Mouse (Mus musculus): ENCODE data around the gene Tex12.
A peak's percentile ranks its signal among the peaks of the same experiment; 100 is the strongest.

Gene Tex12

DNA sequence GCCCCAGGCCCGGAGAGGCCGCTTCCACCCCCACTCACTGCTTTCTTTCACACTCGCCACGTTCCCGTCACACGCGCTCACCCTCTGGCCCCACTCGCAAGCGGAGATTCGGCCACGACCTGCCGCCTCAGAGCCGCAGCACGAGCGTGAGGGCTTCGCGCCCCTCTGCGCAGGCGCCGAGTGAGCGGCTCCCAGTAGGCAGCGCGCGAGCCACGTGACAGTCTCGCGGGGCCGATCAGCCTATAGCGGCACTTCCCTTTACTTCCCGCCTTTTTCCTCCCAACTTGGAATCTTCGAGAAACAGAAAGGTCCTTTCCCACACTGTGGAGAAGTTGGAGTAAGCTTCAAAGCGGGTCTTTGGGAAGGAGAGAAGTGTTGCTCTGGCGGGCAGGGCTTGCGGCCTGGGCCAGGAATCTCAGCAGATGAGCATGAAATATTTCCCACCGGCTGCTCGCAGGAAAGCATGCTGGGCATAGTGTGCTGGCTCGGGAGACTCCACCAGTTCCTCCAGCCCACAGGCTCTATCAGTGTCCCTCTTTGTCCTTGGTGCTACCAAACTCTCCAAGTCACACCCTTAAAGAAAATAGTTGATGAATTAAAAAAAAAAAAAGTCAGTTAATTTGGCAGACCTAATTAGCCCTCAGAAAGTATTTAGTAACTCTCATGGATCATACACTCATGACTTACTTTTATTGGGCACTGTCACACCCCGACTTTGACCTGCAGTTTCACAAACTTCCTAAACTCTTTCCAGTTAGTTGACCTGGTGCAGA is at the start of gene Tex12:
Gene Tex12, minus strand, starts transcription at position 181 of the 773 bp plus-strand sequence.
- no peak for DNase-seq

DNA sequence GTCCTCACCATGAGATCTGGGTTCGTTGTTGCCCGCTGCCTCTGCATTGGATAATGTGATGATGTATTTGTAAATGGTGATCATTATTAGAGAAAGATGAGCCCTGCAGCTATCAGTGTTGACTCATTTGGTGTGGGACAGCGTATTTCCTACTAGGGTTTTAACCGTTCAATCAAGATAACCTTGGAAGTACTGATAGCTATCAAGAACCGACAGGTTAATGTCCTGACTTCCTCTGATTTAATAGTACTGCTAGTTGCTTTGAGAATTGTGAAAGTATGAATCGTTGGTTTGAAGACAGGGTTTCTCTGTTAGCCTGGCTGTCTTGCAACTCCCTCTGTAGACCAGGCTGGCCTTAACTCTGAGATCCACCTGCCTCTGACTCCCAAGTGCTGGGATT is 43.2 kb upstream of the Tex12 start:
- no peak for DNase-seq

DNA sequence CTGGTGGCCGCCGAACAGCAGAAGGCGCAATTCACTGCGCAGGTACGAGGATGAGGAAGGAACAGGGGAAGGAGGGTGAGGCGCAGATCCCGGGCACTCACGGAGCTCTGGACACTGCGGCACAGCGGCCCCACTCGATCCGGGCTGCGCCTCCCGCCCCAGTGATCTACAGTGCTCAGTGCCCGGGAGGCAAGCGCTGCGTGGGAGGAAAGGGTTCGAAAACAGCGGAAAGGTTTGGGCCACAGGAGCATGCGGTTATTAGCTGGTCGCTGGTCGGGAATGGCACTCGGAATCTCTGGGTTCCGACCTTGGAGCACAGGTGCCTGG is 42.8 kb upstream of the Tex12 start:
- no peak for DNase-seq

DNA sequence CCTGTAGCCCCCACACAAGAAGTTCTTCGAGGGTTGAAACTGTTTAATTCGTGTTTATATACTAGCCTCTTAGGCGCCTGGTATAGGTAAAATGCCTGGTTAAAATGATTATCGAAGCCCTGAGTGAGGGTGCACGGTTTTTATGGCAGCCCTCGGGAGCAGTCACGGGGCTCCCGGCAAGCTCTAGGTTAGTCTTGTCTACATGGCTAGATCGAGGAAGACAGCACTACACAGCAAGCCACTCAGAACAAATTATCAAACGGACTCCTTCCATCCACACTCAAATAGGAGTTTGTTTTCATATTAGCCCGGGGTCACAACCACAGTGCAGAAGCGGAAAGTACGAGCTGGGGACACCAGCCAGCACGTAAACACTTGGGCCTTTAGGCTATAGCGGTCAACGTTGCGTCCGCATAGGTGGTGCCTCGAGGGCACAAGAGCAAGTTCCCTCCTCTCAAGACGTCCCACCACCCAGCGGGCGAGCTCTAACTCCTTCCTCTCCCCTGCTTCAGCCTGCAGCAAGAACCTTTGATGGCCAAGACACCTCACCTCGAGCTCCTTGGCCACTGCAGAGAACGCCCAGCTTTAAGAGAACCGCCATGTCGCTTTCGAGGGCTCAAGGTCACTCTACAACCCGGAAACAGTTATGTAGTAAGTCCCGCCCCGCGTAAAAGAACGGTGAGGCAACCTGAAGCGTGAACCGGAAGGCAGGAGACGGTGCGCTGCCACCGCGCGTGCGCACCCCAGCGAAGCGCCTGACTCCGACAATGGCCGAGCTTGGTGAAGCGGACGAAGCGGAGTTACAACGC is 42.3 kb upstream of the Tex12 start, which contains the start of the genes Sdhd and Timm8b:
Gene Sdhd, minus strand, starts transcription at position 624 of the 809 bp plus-strand sequence.
Gene Timm8b, plus strand, starts transcription at position 722 of the 809 bp plus-strand sequence.
- peak; percentile 93 for DNase-seq

DNA sequence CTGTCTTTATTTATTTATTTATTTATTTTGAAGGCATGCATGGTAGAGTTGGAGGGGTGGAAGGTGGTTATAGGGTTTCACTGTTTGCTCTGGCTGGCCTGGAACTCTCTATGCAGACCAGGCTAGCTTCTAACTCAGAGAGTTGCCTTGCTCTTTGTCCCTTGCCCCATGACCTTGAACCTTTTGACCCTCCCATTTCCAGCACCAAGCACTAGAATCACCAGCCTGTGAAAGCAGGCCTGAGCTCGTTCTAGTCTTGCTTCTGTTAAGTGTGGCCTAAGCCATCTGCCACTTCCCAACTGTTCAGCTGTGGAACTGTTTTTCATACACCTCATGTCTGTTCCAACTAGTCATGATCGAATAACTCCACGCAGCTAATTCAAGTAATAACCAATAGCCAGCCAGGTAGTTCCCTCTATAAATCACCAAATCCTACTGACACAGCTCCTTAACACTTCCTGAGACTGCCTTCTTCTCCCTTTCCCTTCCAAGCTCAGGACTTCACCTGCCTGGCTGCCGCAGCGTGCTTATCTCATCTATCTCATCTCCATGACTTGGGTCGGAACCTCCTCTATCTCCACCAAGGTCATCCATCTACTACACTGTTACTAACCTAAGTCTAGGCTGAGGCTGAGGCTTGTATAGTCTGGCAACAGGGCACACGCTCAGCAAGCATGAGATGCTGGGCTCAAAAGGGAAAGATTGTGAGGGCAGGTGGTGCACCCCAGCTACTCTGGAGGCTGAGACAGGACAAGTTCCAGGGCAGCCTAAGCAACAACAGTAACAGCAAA is 41.1 kb upstream of the Tex12 start:
- no peak for DNase-seq

DNA sequence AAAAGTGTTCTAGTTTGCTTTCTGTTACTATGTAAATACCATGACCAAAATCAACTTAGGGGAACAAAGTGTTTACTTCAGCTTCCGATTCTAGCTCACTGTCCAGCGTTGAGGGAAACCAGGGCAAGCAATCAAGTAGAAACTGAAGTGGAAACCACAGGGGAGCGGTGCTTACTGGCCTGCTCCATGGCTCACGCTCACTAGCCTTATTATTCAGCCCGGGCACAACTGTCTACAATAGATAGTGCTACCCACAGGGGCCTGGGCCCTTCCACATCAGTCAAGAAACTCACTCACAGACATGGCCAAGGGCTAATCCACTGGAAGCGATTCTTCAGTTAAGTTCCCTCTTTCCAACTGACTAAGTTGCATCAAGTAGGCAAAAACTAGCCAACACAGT is 40.4 kb upstream of the Tex12 start:
- no peak for DNase-seq

DNA sequence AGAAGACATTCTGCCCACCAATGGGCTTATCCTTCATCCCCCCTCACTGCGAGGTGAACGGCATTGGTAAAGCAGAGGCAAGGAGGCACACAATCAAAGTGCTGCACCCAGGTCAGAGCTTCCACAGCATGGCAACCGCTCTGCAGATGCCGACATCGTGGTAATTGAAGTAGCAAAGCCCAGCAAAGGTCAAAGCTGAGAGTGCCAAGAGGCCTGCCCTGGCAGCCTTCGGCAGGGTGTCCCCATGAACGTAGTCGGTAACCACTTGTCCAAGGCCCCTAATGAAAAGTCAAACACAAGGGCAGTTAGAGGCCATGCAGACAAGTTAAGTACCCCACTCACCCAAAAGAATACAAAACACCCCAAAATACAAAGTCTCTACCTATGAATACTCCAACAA is 35.8 kb upstream of the Tex12 start:
- DNase-seq, result no peak

DNA sequence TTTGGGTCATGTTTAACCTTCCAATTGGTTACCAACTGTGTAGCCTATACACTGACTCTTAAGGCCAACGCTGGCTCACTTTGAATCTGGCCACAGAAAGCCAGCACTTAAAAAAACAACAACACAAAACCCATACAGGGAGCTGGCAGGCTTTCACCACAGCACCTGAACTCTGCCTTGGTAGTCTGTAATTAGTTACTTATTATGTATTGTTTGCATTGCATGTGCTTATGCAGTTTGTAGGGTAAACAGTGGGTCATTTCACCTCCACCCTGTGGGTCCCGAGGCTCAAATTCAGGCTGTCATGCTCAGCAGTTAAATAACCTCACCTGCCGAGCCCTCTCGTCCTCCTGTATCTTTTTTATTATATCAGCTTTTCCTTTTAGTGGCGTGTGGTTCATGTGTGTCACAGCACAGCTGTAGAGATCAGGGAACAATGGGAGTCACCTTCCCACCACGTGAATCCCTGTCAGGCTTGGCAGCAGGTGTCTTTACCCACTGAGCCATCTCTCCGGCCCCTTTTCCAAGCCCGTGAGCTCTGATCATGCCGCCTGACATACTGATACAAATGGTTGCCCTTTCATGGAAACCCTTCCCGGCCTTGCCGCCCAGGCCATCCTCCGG is 33.8 kb upstream of the Tex12 start:
- no peak for DNase-seq

DNA sequence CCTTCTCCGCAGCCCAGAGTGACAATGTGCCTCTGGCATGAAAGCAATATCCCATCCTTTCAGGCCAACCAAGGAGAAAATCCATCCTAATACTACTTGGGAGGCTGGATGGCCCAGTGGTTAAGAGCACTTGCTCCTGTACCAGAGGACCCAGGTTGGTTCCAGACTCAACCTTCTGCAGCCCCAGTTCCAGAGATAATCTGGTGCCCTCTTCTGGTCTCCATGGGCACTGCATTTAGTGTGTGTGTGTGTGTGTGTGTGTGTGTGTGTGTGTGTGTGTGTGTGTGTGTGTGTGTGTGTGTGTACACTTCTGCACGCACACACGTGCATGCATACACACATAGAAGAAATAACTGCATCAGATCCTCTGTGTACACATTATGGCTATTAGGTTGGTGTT is 32.4 kb upstream of the Tex12 start:
- DNase-seq, result peak; percentile 75

DNA sequence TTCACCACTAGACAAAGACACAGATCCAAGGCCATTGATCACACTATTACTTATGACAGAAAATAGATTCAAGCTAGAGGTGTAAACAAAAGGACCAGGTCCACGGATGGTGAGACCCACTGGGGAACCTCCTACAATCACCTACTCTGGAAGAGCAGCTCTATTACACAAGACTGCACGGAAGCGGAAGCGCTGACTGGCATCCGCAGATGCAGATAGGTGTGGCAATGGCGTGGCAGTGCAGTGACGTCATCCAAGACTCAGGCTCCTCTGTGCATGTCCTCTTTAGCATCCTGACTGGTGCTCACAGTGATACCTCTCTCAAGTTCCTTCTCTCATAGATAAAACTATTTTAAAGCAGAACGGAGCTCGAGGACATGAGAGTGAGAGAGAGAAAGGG is 31.8 kb upstream of the Tex12 start:
- no peak for DNase-seq

DNA sequence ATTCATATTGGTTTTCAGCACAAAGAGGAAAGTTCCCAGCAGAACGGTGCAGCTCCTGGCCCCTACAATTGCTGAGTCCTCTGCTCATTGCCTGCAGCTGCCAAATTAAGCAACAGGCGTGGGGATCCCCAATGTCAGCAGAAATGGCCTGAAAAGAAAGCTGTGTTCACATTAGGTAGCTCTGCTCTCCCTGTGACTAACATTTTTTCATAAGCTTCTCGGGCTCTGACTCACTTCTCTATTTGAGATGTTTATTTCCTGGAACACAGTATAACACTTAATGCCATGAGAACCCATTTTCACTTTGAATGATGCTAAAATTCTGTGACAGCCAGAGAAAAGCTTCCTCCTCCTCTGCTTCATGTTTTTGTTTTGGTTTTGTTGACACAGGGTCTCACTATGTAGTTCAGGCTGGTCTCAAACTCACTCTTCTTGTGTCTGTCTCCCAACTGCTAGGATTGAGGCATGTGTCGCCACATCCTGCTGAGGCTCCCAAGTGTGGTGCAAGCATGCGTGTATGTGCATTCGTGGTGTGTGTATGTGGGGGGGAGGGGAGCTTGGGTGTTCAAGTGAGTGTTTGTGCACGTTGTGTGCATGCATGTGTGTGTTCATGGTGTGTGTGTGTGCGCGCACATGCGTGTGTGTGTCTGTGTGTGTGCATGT is 29.9 kb upstream of the Tex12 start:
- DNase-seq, result peak; percentile 25

DNA sequence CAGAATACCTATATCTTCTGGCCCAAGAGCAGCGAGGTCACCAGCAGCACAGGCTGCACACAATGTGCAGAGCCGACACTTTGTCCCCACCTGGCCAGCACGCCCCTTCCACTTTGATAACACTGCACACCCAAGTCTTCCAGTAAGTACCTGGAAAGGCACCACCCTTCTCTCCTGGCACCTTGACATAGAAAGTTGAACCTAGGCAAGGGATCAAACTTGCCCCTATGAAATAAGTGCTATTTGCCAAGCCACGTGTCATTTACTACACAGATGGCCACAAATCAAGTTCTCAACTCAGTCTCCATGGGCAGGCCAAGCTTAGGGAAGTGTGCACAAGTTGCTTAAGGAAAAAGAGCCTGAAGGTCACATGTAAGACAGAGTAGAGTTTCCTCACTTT is 25.8 kb upstream of the Tex12 start:
- no peak for DNase-seq

DNA sequence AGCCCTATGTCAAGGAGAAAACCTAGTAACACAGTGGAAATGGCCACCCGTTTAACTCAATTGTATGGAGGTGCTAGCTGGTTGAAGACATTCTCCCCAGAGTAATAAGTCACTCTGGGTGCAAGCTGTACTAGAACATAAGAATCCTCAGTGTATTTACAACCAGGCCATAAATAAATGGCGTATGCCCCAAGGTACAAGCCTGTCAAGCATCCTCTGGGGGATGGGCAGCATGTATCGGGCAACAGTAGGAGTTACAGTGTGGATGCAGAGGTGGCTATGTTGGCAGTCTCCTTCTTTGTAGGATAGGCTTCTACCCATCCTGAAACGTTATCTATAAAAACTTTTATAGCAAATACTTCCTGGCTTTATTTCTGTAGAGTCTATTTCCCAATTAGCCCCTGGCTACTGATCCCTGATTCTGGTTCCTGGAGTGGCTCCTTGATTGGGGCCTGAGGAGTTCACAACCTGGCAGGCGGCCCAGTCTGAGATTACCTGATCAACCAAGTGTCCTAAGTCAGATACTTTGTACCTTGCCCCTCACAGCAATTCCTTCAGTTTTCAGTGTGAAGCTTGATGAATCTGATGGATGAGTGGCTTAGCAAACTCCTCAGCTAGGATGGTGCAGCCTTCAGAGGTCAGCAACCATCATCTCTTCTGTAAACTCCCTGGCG is 24.2 kb upstream of the Tex12 start:
- DNase-seq, result no peak

DNA sequence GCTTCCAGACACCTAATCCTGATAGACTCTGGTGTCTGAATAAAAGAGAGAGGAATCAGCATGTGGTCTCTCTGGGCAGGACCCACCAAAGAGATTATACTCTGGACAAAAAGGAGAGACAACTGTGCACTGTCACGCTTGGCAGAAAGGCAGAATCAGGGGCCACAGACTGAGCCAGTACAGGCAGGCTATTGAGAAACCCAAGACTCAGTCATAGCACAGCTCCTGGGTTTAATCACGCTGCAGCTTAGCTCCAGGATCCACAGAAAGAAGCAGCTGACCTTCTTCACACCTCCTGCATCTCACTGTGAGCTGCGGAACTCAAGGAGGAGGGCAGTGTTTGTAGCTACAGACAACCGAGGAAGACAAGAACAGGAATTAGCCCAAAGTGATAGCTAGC is 19.2 kb upstream of the Tex12 start:
- DNase-seq, result no peak

DNA sequence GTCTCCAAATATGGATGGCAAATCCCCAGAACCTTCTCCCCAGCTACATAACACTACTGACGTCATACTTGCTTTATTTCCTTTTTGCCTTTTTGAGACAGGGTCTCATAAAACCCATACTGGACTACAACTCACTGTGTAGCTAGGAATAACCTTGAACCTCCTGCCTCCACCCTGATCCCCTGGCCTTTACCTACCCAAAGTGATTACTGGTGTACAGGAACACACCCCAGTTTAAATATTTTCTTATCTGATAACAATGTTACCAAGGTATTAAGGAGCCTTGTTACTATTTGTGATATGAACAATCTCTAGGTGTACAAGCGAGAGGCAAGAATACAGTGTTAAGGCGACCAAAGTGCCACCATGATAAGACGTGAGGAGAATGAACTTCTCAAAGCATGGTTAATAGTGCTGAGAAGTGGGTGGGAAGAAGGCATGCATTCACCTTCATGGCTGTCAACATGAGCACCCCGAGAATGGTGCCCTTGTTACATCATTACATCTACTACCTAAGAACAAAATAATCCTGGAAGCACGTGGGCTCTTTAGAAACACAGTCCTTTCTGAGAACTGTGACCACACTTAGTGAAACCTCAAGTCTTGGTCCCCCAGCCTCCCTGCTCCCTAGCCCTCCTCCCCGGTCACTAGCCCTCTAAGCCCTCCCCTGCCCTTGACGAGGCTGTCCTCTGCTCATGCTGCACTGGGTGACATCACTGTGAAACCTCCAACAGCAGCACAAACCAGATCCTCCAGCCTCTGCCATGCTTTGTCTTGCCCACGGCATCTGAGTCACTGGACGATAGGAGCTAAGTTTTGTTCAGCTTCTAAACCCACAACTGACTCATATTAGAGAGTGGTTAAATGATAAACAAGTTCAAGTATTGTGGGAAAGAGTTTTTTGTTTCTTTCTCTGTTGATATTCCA is 8.7 kb upstream of the Tex12 start:
- DNase-seq, result no peak

DNA sequence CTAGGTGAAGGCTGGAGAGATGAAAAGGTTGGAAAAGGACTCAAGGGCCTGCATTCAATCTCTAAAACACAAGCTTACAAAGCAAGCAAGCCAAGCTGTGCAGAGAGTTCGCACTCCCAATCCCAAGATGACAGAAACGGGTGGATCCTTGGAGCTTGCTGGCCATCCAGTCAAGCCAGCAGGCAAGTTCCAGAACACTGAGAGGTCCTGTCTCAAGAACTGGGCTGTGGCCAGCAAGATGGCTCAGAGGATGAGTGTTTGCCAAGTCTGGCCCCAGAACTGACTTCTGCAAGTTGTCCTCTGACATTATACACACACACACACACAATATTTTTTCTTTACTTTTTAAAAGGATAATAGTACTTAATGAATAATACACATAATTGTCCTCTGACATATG is 6.8 kb upstream of the Tex12 start:
- no peak for DNase-seq

DNA sequence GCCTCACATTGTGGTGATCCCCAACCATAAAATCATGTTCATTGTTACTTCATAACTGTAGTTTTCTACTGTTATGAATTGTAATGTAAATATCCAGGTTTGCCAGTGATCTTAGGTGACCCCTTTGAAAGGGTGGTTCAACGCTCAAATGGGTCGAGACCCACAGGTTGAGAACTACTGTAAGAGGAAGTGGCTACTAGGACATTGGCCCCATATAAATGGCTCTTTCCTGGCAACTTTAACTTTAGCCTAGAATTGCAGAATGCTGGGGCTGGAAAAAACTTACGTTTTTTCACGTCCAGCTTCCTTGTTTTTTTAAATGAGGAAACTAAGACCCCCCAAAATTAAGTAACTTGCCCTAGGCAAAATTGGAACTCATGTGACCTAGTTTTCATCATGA is 6.2 kb upstream of the Tex12 start:
- DNase-seq, result no peak

DNA sequence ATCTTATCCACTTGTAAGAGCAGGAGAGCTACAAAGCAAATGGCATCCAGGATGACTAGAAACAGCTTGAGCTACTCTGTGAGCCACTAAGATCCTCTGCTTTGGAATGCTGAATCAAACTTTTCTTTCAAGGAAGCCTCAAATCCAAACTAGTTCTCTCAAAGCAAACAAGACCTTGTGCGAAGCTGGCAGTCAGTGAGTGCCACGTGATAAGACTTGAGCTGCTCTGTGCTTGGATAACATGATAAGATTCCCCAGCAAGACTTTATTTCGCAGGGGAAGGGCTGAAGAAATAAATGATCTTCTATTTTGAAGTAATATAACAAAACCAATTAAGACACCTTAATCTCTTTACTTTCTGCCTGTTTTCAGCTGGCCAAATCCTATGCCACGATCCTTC is 4.8 kb upstream of the Tex12 start:
- no peak for DNase-seq

DNA sequence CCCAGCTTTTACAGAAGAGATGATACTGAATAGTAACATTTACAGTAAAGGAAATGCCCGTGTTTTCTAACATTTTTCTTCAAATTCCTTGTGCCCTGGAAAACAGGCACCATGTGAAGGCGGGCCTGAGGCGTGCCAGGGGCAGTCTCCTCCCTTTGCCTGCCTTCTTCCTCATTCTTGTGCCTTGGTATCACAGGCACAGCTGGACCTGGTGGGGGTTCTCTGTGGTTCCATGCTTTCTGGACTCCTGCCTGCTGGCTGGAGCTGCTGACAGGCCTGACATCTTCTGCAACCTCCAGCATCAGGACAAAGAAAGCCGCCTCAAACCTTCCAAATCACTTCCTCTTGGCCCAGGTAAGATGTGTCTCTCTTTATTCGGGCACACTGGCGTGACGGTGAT is 4.0 kb upstream of the Tex12 start:
- DNase-seq, result no peak

DNA sequence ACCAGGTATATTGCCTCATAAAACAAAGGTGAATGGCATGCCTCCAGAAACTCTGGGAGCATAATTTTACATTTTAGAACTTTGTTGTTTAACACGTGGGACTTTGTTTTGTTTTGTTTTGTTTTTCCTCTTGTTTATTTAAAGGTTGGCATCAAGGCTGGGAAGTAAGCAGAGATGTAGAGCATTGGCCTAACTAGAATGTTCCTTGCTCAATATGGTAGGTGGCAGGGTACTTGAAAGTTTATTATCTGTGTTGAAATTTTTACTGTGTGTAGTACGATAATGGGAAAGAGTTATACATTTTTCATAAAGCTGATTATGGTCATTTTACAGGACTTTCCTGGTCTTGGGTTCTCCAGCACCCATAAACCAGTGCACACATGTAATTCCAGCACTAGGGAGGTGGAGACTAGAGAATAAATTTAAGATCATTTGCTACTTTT is 814 bp upstream of the Tex12 start:
- no peak for DNase-seq

DNA sequence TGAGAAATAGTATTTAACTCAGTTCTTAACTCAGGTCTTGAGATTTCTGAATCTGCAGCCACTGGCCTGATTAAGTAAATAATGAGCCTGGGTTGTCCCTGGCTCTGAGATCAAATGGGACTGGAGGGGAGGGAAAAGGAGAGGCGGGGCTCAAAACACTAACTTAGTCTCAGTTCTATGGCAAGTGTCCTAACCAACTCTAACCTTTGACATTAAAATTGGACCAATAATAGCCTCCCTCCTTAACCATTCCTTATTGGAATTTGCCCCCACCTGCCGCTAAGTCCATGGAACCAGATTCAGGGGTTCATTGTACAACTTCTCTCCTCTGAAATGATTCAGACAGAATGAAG is 6.1 kb downstream of the Tex12 start, which contains the start of gene Bco2:
Gene Bco2, minus strand, starts transcription at position 88 of the 353 bp plus-strand sequence.
- no peak for DNase-seq
